Mouse (Mus musculus) 416B (cell line): ENCODE results near the gene Pnkd.
A peak's percentile ranks its signal among the peaks of the same experiment; 100 is the strongest.
"Not testable (repeated sequence)": the region's sequence is repeated elsewhere in the genome, so short reads cannot be mapped to it uniquely, and the experiment has no call there.

Experiments
- DNase-seq: peaks from one replicate; pipeline ENCODE4 v3.0.0; 2011; ENCODE audit warnings: low read depth

Pnkd gene

DNA sequence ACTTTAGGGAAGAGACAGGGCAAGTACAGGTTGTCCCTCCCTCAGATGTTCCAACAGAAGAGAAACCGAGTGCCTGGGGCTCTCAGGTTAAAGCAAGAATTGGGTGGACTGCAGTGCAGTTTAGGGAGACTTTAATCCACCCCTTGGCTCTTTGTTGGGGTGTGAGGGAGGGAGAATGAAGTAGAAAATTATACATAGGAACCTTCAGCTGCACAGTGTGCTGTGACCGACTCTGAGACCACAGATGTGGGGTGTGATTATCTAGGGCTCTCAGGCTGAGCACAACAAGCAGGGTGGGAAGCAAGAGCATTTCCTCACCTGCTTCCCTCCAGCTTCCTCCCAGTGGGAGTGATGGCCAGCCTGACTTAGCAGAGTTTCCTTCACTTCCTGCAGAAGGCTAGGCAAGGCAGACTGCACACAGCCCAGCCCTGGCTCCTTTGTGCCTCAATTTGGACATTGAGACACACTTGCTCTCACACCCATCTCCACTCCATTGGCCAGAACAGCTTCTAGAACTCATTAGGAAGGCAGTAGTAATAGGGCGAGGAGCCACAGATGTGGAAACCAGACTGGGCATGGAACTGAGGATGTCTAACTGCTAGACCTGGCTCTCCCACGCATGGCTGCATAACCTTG is 46.4 kb downstream of the Pnkd start:
- peak; percentile 68 for DNase-seq

- DNase-seq: peak; percentile 99
Observed at GRCm38 (mm10) chr1:74332241-74332763, 47.6 kb downstream of the Pnkd start.

DNA sequence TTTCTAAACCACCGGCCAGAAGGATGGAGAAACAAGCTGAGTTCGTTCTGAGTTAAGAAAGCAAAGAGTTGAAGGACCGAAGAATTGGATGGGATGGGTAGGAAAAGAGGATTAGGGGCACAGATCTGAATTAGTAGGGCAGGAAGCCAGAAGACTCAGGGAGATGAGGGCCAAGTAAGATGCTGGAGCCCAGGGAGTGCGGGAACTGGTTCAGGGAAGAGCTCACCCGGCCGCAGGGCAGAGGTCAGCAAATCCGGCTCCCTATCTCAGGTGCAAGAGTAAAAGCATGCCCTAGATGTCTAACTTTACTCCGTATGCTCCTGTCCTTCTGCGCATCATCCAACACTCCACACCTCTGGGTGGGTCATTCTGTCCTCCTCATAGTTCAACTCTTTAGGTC is 48.2 kb downstream of the Pnkd start:
- DNase-seq: no peak

DNA sequence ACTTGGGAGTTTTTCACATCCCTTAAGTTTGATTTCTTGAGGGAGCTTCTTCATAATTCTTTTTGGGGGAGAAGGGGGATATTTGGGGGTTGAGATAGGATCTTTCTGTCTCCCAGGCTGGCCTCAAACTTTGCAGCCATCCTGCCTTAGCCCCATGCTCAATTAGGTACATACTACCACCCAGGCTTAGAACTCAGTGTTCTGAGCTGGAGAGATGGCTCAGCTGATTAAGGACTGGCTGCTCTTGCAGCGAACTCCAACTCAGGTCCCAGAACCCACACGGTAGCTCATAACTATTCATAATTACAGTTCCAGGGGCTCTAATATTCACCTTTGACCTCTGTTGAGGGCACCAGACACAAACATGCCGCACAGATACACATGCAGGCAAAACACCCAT is 49.9 kb downstream of the Pnkd start:
- DNase-seq: no peak

DNA sequence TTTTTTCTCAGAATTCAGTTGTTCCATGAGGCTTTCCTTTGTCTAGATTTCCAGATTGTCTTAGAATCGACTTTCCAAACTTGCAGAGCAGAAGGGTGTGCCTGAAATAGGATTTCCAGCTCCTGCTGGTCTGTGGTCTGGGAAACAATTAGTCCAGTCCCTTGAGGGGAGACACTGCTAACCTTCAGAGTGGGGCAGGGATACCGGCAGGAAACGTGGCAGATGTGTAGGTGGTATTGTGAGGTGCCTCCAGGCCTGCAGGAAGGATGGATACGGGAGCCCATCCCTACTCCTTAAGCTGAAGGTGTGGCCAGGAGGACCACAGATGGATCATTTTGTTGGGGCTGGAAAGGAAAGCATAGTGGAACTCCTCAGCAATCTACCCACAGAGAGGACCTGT is 50.3 kb downstream of the Pnkd start:
- DNase-seq: no peak

DNA sequence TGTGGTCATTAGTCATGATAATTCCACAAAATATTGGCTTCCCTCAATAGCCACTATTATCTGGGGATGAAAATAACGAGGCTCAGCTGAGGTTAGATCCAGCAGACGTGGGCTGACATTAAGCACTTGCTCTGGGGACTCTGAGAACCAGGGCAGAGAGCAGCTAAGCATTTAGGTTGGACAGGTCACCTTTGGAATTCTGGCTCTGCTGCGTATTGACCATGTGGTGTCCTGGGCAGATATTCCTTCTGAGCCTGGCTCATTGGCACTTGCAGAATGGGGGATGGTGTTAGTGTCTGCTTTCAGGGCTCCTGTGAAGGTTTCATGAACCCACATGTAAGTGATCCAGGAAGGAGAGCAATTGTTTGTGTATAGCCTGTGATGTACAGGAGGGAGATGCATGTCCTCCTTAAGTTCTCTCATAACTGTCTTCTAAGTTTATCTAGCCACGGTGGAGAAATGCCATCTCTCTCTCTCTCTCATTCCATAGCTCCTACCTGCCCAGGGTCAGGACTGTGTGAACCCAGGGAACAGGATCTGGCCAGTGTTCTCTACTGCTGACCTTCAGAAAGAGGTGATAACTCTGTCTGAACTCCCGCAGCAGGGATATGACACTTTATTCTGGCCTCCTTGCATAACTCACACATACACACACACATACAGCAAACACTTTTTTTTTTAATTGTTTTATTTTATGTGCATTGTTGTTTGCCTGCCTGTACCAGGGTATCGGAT is 50.9 kb downstream of the Pnkd start:
- no peak for DNase-seq

- no peak for DNase-seq
Observed at GRCm38 (mm10) chr1:74337241-74337771, 52.6 kb downstream of the Pnkd start.

DNA sequence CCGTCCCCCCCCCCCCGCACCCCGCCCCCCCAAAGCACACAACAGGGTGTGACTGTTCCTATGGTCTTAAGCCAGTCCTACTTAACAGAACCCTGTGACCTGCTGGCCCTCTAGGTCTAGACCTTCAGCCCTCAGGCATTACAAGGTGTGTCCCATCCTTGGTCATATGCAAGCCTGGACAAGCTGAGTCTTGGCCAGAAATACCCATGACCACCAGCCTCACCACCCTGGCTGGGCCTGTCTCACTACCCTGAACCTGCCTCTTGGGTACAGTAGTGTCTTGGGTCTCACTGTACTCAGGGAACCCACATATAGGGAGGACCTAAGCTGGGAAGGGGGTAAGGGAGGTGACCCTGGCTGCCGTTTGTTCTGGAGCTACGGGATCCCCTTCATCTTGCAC is 53.3 kb downstream of the Pnkd start:
- DNase-seq: no peak

GRCm38 (mm10) chr1:74338626-74339025 is 53.9 kb downstream of the Pnkd start:
- no peak for DNase-seq

DNA sequence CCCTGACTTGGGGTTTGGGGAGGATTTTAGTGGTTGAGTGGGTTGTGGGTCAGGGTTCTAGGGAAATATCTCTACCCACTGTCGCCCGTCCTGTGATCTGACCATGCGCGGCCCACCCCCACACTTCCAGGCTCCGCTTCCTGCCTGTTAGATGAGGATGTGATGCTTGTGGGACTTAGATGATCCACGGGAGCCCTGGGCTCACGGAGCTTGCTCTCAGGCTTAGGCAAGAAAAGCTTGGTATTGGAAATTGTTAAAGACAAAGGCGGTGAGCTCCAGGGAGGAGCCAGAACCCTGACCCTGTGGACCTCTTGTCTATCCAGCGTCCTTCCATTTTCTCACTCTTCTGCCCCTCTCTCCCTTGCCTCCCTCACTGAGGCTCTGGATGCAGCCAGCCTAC is 55.2 kb downstream of the Pnkd start:
- no peak for DNase-seq

DNA sequence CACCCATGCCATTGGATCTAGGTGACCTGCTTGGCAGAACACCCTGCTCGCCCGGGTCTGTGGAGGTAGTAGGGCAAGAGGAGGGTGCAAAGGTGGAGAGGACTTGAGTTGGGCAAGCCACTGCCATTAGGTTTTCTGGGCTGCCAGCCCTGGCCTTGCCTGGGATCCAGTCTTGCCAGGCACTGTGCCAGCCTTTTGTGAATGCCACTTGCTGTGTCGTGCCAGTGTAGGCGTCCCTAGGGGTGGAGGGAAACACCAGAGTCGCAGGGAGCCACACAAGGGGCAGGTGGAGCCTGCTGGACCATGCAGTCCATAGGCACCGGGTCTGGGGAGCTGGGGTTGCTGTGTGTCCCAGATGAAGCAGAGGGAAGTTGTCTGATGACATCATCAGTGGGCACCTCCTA is 55.6 kb downstream of the Pnkd start:
- DNase-seq: no peak

DNA sequence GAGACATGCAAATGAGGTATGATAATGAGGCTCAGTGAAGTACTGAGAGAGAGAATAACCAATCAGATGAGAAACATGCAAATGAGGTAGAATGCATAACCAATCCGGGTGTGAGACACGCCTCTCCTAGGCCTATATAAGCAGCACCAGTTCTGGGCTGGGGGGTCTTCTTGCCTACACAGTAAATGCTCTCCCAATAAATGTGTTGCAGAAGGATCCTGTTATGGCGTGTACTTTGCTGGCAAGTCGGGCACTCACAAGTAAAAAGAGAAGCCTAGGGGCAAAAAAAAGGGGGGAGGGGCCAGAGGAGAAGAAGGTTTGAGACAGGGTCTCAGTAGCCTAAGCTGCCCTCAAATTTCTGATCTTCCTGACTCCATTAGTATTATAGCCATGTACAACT is 56.3 kb downstream of the Pnkd start:
- DNase-seq: not testable (repeated sequence)

DNA sequence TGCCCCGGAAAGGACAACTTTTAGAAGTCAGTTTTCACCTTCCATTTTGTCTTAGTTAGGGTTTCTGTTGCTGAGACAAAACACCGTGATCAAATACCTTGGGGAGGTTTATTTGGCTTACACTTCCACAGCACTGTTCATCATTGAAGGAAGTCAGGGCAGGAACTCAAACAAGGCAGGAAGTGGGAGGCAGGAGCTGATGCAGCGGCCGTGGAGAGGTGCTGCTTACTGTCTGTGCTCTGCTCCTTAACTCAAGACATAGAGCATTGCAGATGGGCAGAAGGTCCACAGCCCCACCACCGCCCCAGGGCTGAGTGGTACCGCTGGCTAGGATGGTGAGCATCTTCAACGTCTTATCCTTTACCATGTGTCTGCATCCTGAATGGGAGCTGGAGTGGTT is 57.2 kb downstream of the Pnkd start:
- DNase-seq: no peak

- no peak for DNase-seq
Observed at GRCm38 (mm10) chr1:74342308-74342707, 57.6 kb downstream of the Pnkd start.

DNA sequence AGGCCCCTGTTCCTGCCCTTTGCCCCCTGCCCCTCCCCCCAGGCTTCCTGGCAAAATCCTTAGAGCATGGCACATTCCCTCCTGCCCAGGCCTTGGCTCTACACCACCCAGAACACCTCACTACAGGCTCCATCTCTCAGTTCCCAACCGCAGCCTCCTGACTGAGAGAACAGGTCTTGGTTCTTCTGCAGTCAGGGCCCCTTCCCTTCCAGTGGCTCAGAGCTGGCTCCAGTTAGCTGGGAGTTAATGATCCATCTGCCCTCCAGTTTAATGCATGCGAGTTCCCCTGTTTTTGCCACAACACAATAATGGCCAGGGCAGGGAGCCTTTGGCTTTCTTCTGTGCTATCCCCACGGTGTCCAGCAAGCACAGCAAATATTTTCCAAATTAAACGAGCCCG is 58.4 kb downstream of the Pnkd start:
- no peak for DNase-seq

- no peak for DNase-seq
Observed at GRCm38 (mm10) chr1:74344163-74344916, 59.6 kb downstream of the Pnkd start.

DNA sequence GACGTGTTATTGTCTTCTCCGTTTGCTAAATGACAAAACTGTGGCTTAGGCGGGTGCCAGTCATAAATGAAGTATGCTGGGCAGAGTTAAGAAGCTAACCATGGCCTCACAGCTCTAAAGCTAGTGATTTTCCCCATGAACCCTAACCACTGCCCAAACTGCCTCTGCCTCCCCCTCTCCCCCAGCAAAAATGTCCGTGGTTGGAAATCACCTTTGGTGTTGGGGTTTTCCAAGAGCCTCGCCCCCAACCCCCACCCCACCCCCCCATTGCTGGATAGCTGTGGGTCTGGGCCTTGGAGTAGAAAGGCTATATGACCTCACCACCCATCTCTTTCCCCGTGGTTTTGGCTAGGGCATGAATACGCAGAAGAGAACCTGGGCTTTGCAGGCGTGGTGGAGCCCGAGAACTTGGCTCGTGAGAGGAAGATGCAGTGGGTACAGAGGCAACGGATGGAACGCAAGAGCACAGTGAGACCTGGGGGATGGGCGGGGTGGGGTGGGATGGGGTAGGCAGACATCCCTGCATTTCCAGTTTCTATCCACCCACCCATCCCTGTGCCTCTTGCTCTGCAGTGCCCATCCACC is 66.5 kb downstream of the Pnkd start:
- no peak for DNase-seq

DNA sequence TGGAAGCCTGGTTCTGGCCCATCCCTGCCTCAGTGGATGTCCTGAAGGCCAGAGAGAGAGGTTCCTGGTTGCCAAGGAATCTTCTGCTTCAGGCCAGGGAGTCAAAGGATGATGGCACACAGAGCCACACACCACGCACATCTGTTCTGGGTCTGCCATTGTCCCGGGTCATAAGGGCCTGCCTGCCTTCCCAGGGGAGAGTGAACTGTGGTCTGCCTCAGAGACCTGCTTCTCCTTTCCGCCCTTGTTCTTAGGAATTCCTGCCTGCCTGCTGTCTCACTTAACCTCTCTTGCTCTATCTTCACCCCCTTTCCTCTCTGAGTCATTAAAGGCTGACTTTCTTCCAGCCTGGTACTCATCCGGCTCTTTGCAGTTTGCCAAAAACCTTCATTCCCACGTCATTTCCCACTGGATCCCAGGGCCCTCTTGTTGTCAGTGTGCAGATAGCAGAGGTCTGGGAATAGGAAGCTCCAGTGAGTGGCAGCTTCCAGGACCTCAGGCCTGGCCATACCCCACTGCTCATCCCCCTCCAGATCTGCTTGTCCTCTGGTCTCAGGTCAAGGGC is 67.9 kb downstream of the Pnkd start:
- DNase-seq: no peak

GRCm38 (mm10) chr1:74353453-74354229 is 68.9 kb downstream of the Pnkd start:
- no peak for DNase-seq

DNA sequence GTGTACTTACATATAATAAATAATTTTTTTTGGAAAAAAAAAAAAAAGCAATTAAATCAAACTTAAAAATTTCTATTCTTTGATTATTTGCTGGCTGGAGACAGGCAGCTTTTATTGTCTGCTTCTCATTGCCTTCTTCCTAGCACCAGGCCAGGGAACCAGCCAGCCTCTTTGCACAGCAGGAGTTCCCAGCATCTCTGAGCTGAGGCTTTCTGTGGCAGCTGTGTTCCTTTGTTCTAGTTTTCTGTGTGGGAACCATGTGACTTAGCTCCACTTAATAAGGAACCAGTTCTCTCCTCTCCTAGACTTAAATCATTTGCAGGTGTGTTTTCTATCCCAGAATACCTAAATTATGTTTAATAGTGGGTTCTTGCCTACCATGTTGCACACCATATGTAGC is 72.8 kb downstream of the Pnkd start:
- no peak for DNase-seq

- DNase-seq: no peak
Observed at GRCm38 (mm10) chr1:74359952-74360517, 75.3 kb downstream of the Pnkd start.
